Mouse (Mus musculus) adipocyte (in vitro differentiated cells): ENCODE results near the gene Mcfd2.

Experiments used
- DNase-seq: peaks from one replicate; pipeline ENCODE4 v3.0.0-alpha.2; 2016; ENCODE audit warnings: low spot score

Gene Mcfd2

GRCm38 (mm10) chr17:87287197-87287777 lies 21.6 kb upstream of the Mcfd2 start:
- DNase-seq, result no peak

- no peak for DNase-seq
These were observed 20.9 kb upstream of the Mcfd2 start for GRCm38 (mm10) chr17:87286481-87287143.

- no peak for DNase-seq
These were observed 20.2 kb upstream of the Mcfd2 start for GRCm38 (mm10) chr17:87285731-87286465.

- no peak for DNase-seq
These were observed 18.8 kb upstream of the Mcfd2 start for GRCm38 (mm10) chr17:87284482-87285040.

- no peak for DNase-seq
These were observed 18.2 kb upstream of the Mcfd2 start for GRCm38 (mm10) chr17:87283755-87284481.

GRCm38 (mm10) chr17:87283055-87283754 lies 17.5 kb upstream of the Mcfd2 start:
- peak; percentile 49 for DNase-seq

- DNase-seq, result peak; percentile 95
These were observed 16.9 kb upstream of the Mcfd2 start, which contains the start of gene Ttc7 for GRCm38 (mm10) chr17:87282706-87283053. Gene Ttc7, plus strand, starts transcription at chr17:87282886.

- DNase-seq, result peak; percentile 99
These were observed 16.4 kb upstream of the Mcfd2 start for GRCm38 (mm10) chr17:87282007-87282705.

- DNase-seq, result peak; percentile 29
These were observed 9.9 kb upstream of the Mcfd2 start for GRCm38 (mm10) chr17:87275363-87276341.

GRCm38 (mm10) chr17:87269454-87269853 lies 3.7 kb upstream of the Mcfd2 start:
- DNase-seq, result no peak

GRCm38 (mm10) chr17:87264927-87265791 lies 576 bp downstream of the Mcfd2 start:
- DNase-seq, result no peak

- DNase-seq, result no peak
These were observed 1.5 kb downstream of the Mcfd2 start for GRCm38 (mm10) chr17:87264054-87264830.

GRCm38 (mm10) chr17:87263401-87263800 lies 2.3 kb downstream of the Mcfd2 start:
- no peak for DNase-seq

- no peak for DNase-seq
These were observed 10.1 kb downstream of the Mcfd2 start for GRCm38 (mm10) chr17:87255672-87256071.

- DNase-seq, result no peak
These were observed 11.4 kb downstream of the Mcfd2 start for GRCm38 (mm10) chr17:87254384-87254783.

GRCm38 (mm10) chr17:87246103-87246502 lies 19.6 kb downstream of the Mcfd2 start:
- no peak for DNase-seq

- no peak for DNase-seq
These were observed 27.9 kb downstream of the Mcfd2 start for GRCm38 (mm10) chr17:87237826-87238225.
